Mouse (Mus musculus): ENCODE results near the gene Otud5. TPM values are rescaled to one million over a fixed set of nuclear protein-coding genes. Genes with fewer than 3 reads are reported as not detected.
"Not testable (repeated sequence)": the region's sequence is repeated elsewhere in the genome, so short reads cannot be mapped to it uniquely, and the experiment has no call there.

Otud5 gene
- polyA plus RNA-seq, 1 experiment from 2014 or later = 22.2 TPM

DNA sequence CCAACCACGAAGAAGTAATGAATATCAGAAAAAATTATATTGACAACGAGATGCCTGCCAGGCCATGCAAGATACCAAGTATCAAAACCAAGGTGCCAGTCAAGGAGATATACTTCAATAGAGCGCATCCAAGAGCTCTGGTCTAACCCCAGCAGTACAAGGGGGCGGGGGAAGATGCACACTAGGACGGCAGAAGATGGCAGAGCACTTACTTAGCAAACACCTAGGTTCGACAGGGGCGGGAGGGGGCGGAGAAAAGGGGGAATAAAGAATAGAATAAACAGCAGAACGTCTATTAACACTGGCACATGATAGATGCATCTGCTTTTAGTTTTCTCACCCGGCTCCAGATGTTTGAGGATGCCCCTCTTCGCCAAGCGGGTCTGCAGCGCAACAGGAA, 57.0 kb downstream of the Otud5 start:
- WGBS (ENCODE audit: insufficient replicate concordance) = 22% methylated on average over 13 of the region's 13 CpGs
- H3K4me3 ChIP-seq (ENCODE audit: low read depth, low read length) = peak overlapping the region; percentile 69
- H3K4me1 ChIP-seq (ENCODE audit: insufficient read depth) = peaks cover 3% of the 10 kb centered on the region
- H3K36me3 ChIP-seq (replicated peaks; ENCODE audit: insufficient read depth, low read length) = no peaks in the 10 kb centered on the region; the same call in none of the 2 replicates
- peak overlapping the region; percentile 74 for H3K4me2 ChIP-seq (ENCODE audit: low read depth, low read length)
- H3K9ac ChIP-seq (replicated peaks) = peak overlapping the region; percentile 66
- no peak for ATAC-seq
- DNase-seq = no peak
- no peaks in the 10 kb centered on the region for H3K27me3 ChIP-seq (ENCODE audit: insufficient read depth, low read length)
- H3K27ac ChIP-seq (ENCODE audit: low read depth) = peak overlapping the region; percentile 87
- TF ChIP-seq CTCF (IDR thresholded peaks at IDR 0.05; ENCODE audit: low read depth) = no peak
- TF ChIP-seq EP300 (IDR thresholded peaks at IDR 0.05; ENCODE audit: low read depth) = no peak
- no peaks in the 10 kb centered on the region for H3K9me3 ChIP-seq (ENCODE audit: low read length)

DNA sequence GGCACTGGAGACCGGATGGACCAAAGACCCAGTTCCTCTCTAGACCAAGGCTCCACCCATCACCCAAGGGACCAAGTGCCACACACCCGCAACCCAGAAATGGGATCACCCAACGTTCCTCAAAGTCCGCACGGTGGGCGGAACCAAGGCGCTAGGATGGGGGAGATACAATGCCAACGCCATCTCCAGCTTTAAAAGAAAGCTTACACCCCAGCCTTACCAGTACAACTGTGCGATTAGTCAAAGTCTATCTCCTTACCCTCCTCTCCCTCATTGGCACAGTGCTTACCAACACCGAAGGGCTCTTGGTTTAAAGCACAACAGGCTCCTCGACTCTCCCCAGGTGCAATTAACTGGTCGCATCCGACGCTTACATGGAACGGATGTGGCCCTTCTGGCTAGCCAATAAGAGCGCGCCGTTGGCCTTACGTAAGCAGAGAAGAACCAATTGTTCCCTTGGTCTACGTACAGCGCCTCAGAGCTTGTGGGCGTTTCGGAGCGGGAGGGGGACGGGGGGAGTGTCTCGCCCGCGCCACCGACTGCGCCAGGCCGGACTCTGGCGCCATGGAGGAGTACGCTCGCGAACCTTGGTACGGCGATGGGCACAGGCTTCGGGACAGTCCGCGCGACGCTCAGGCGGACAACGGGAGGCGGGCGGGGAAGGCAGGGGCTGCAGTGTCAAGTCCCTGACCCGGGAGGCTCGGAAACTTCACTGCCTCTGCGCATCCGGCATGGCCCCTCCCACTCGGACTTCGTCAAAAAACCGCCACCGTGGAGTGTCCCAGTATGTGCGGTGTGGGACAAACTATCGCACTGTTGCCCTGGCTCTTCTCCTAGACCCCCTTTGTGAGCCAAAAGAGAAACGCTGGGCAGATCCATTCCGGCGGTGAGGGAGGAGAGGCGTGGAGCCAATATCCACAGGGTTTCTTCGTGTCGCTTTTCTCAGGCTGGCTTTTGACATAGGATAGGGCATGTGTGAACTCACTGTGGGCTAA, 58.0 kb downstream of the Otud5 start, which contains the start of the genes Pqbp1 and Timm17b:
Pqbp1 (minus strand) TSS at position 390 of the 995 bp plus-strand sequence.
Timm17b (plus strand) TSS at position 478 of the 995 bp plus-strand sequence.
- peak within 1 kb of the TSS; percentile 66 for H3K9ac ChIP-seq (replicated peaks)
- H3K27me3 ChIP-seq (ENCODE audit: insufficient read depth, low read length) = no peaks in the 10 kb centered on the region
- peak within 1 kb of the TSS; percentile 69 for H3K4me3 ChIP-seq (ENCODE audit: low read depth, low read length)
- peak within 1 kb of the TSS; percentile 87 for H3K27ac ChIP-seq (ENCODE audit: low read depth)
- no peaks in the 10 kb centered on the region; the same call in 1 of the 2 replicates for H3K36me3 ChIP-seq (replicated peaks; ENCODE audit: insufficient read depth, low read length)
- DNase-seq (peak; percentile 88), ATAC-seq (peak; percentile 97)
- peaks cover 3% of the 10 kb centered on the region for H3K4me1 ChIP-seq (ENCODE audit: insufficient read depth)
- H3K4me2 ChIP-seq (ENCODE audit: low read depth, low read length) = peak within 1 kb of the TSS; percentile 74
- TF ChIP-seq EP300 (IDR thresholded peaks at IDR 0.05; ENCODE audit: low read depth) = peak; percentile 55; the same call in 1 of the 2 replicates
- no peak for TF ChIP-seq CTCF (IDR thresholded peaks at IDR 0.05; ENCODE audit: low read depth)
- H3K9me3 ChIP-seq (ENCODE audit: low read length) = no peaks in the 10 kb centered on the region
- 13% methylated on average over 62 of the region's 62 CpGs for WGBS (ENCODE audit: insufficient replicate concordance)

DNA sequence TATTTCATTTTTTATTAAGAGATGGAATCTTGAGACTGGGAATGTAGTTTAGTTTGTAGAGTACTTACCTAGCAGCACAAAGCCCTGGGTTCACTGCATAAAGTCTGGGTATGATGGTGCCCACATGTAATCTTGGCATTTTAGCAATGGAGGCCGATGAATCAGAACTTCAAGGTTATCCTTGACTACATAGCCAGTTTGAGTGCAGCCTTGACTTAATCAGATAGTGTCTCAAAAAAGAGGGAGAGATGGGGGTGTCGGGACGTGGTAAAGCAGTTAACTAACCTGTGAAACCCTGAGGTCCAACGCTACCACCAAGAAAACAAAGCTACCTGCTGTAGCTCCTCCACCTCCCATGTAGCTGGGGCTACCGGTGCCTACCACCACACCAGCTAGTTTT, 63.3 kb downstream of the Otud5 start:
- H3K9ac ChIP-seq (replicated peaks) = no peak overlapping the region
- TF ChIP-seq EP300 (IDR thresholded peaks at IDR 0.05; ENCODE audit: low read depth) (no peak), CTCF (IDR thresholded peaks at IDR 0.05; ENCODE audit: low read depth) (no peak)
- no peak overlapping the region for H3K4me2 ChIP-seq (ENCODE audit: low read depth, low read length)
- H3K9me3 ChIP-seq (ENCODE audit: low read length) = no peaks in the 10 kb centered on the region
- no peaks in the 10 kb centered on the region; the same call in 1 of the 2 replicates for H3K4me1 ChIP-seq (ENCODE audit: insufficient read depth)
- WGBS (ENCODE audit: insufficient replicate concordance) = 86% methylated on average over 5 of the region's 5 CpGs
- no peaks in the 10 kb centered on the region for H3K27me3 ChIP-seq (ENCODE audit: insufficient read depth, low read length)
- no peak overlapping the region for H3K4me3 ChIP-seq (ENCODE audit: low read depth, low read length)
- ATAC-seq (no peak), DNase-seq (no peak)
- H3K36me3 ChIP-seq (replicated peaks; ENCODE audit: insufficient read depth, low read length) = 0 out of 2 replicates have a peak, but pooled peaks cover 3% of the 10 kb centered on the region
- no peak overlapping the region for H3K27ac ChIP-seq (ENCODE audit: low read depth)

- TF ChIP-seq EP300 (IDR thresholded peaks at IDR 0.05; ENCODE audit: low read depth) (no peak), CTCF (IDR thresholded peaks at IDR 0.05; ENCODE audit: low read depth) (no peak)
These were observed 66.6 kb downstream of the Otud5 start, which contains the start of gene Gm10491 for GRCm38 (mm10) chrX:7907735-7908134. Gm10491 (minus strand) TSS chrX:7907835.

DNA sequence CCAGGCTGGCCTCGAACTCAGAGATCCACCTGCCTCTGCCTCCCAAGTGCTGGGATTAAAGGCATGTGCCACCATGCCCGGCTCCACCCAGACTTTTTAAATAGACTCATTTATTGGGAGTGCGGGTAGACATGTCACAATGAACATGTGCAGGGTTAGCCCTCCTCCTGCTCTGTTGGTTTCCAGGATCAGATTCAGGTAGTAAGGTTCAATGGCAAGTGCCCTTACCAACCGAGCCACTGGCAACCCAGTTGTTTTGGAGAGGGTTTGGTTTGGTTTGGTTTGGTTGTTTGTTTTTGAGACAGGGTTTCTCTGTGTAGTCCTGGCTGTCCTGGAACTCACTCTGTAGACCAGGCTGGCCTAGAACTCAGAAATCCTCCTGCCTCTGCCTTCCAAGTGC, 68.1 kb downstream of the Otud5 start, which contains the start of gene Gm10490:
Gm10490 (plus strand) TSS at position 301 of the 400 bp plus-strand sequence.
- H3K27me3 ChIP-seq (ENCODE audit: insufficient read depth, low read length); H3K9ac ChIP-seq (replicated peaks); H3K9me3 ChIP-seq (ENCODE audit: low read length); H3K4me1 ChIP-seq (ENCODE audit: insufficient read depth); ATAC-seq; DNase-seq; H3K36me3 ChIP-seq (replicated peaks; ENCODE audit: insufficient read depth, low read length); H3K4me3 ChIP-seq (ENCODE audit: low read depth, low read length); H3K27ac ChIP-seq (ENCODE audit: low read depth); H3K4me2 ChIP-seq (ENCODE audit: low read depth, low read length): not testable (repeated sequence)
- 73% methylated on average over 4 of the region's 4 CpGs for WGBS (ENCODE audit: insufficient replicate concordance)

More at GRCm38 (mm10) chrX:7907735-7908134, 66.6 kb downstream of the Otud5 start, which contains the start of gene Gm10491:
- Histone ChIP-seq H3K9ac (replicated peaks) (no peak within 1 kb of the TSS), H3K9me3 (ENCODE audit: low read length) (no peaks in the 10 kb centered on the region), H3K4me3 (ENCODE audit: low read depth, low read length) (no peak within 1 kb of the TSS), H3K27me3 (ENCODE audit: insufficient read depth, low read length) (no peaks in the 10 kb centered on the region), H3K27ac (ENCODE audit: low read depth) (no peak within 1 kb of the TSS), H3K36me3 (replicated peaks; ENCODE audit: insufficient read depth, low read length) (0 out of 2 replicates have a peak, but pooled peaks cover 3% of the 10 kb centered on the region), H3K4me2 (ENCODE audit: low read depth, low read length) (no peak within 1 kb of the TSS), H3K4me1 (ENCODE audit: insufficient read depth) (no peaks in the 10 kb centered on the region)
- WGBS (ENCODE audit: insufficient replicate concordance) = 84% methylated on average over 5 of the region's 5 CpGs
- no peak for DNase-seq
- no peak for ATAC-seq

DNA sequence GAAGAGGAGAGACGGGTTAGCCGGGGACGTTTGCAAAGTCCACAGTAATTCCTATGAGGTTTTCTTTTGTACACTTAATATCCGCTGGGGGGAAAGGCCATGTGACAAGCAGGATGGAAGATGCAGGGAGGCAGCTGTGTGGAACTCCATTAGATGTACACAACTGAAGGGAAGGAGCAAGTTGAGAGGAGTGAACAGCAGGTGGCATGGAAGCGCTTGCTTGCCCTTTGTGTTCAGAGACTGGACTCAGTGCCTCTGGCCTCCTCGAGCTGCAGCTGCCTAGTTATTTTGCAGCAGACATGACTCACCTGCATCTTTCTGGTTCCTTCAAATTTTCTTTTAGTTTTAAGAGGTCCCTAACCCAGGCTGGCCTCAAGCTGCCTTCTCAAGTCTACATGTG, 69.3 kb downstream of the Otud5 start:
- no peak overlapping the region for H3K4me2 ChIP-seq (ENCODE audit: low read depth, low read length)
- TF ChIP-seq CTCF (IDR thresholded peaks at IDR 0.05; ENCODE audit: low read depth) = no peak; the same call in 1 of the 2 replicates
- TF ChIP-seq EP300 (IDR thresholded peaks at IDR 0.05; ENCODE audit: low read depth) = no peak
- no peak overlapping the region for H3K4me3 ChIP-seq (ENCODE audit: low read depth, low read length)
- H3K9ac ChIP-seq (replicated peaks) = no peak overlapping the region
- DNase-seq (no peak), ATAC-seq (no peak)
- WGBS (ENCODE audit: insufficient replicate concordance) = 63% methylated on average over 6 of the region's 6 CpGs
- H3K27me3 ChIP-seq (ENCODE audit: insufficient read depth, low read length) = no peaks in the 10 kb centered on the region
- no peaks in the 10 kb centered on the region for H3K4me1 ChIP-seq (ENCODE audit: insufficient read depth)
- H3K36me3 ChIP-seq (replicated peaks; ENCODE audit: insufficient read depth, low read length) = 0 out of 2 replicates have a peak, but pooled peaks cover 3% of the 10 kb centered on the region
- H3K9me3 ChIP-seq (ENCODE audit: low read length) = no peaks in the 10 kb centered on the region
- no peak overlapping the region for H3K27ac ChIP-seq (ENCODE audit: low read depth)

Data from liver, postnatal 0 days (tissue).